Mouse (Mus musculus) cortical plate, adult 2 months (tissue): Measurements from ENCODE around the gene Psap. TPM values are rescaled to one million over a fixed set of nuclear protein-coding genes. Genes with fewer than 3 reads are reported as not detected.

Source experiments
- H3K27ac ChIP-seq: fragments of 200-500 bp; 2 replicates; pipeline ENCODE4 v1.5.1; 2012; ENCODE audit warnings: low read length, control low read depth, inconsistent platforms; ENCODE audit not compliant: insufficient read depth
- H3K4me1 ChIP-seq: fragments of 200-500 bp; 2 replicates; pipeline ENCODE4 v1.6.1; 2011; ENCODE audit warnings: low read length; ENCODE audit not compliant: control insufficient read depth, insufficient read depth
- H3K4me3 ChIP-seq: fragments of 200-500 bp; 2 replicates; pipeline ENCODE4 v1.5.1; 2011; ENCODE audit warnings: mild to moderate bottlenecking, low read length, control low read depth; ENCODE audit not compliant: insufficient read depth
- CTCF ChIP-seq: fragments of 200-500 bp; IDR thresholded peaks from 2 replicates; pipeline ENCODE4 v1.5.1; 2011; ENCODE audit warnings: mild to moderate bottlenecking, control low read depth, low read length; ENCODE audit not compliant: insufficient read depth; ENCODE audit errors: extremely low read depth
- POLR2A ChIP-seq: fragments of 200-500 bp; IDR thresholded peaks from 2 replicates; pipeline ENCODE4 v1.6.1; 2011; ENCODE audit warnings: mild to moderate bottlenecking, low read length, control low read depth; ENCODE audit not compliant: insufficient read depth; ENCODE audit errors: extremely low read depth
- polyA plus RNA-seq: library from polyadenylated mRNA; depleted of rRNA; stranded (reverse); fragments of >200 nt; gene quantifications from 2 replicates; pipeline ENCODE4 v1.2.3, GENCODE M21; 2012

Psap gene
- polyA plus RNA-seq, 1 experiment = 1,956 TPM

GRCm38 (mm10) chr10:60344111-60344510, 66.7 kb downstream of the Psap start:
- TF ChIP-seq CTCF = no peak
- no peak for TF ChIP-seq POLR2A
- Histone ChIP-seq H3K4me3 (no peak overlapping the region), H3K27ac (0 out of 2 replicates have a peak overlapping the region, but pooled peaks have one; percentile 17)

DNA sequence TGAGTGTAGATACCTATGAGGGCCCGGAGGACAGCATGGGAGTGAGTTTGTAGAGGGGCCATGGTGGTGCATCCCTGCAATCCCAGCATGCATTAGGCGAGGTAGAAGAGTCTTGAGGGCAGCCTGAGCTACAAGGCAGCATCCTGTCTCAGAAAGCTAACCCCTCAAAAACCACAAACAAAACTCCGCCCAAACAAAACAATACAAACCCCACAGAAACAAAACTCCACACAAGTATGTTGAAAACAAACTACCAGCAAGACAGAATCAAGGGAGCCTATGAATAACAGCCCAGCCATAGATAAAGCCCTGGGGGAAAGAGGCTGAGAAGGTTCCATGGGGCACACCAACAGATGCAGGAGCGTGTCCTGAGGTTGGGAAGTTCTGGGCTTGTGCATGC, 68.6 kb downstream of the Psap start:
- no peak overlapping the region for H3K4me3 ChIP-seq
- no peaks in the 10 kb centered on the region for H3K4me1 ChIP-seq
- no peak for TF ChIP-seq CTCF
- TF ChIP-seq POLR2A = no peak
- no peak overlapping the region for H3K27ac ChIP-seq

More at GRCm38 (mm10) chr10:60344111-60344510, 66.7 kb downstream of the Psap start:
- H3K4me1 ChIP-seq = no peaks in the 10 kb centered on the region

GRCm38 (mm10) chr10:60346701-60347405, 69.4 kb downstream of the Psap start, which contains the start of gene Vsir:
Gene Vsir (plus strand): TSS chr10:60346851.
- H3K4me1 ChIP-seq = 0 out of 2 replicates have a peak, but pooled peaks cover under 1% of the 10 kb centered on the region
- H3K4me3 ChIP-seq = peak within 1 kb of the TSS; percentile 10
- H3K27ac ChIP-seq = no peak within 1 kb of the TSS
- TF ChIP-seq CTCF (no peak; the same call in 1 of the 2 replicates), POLR2A (0 out of 2 replicates have a peak, but pooled peaks have one; percentile 17)

DNA sequence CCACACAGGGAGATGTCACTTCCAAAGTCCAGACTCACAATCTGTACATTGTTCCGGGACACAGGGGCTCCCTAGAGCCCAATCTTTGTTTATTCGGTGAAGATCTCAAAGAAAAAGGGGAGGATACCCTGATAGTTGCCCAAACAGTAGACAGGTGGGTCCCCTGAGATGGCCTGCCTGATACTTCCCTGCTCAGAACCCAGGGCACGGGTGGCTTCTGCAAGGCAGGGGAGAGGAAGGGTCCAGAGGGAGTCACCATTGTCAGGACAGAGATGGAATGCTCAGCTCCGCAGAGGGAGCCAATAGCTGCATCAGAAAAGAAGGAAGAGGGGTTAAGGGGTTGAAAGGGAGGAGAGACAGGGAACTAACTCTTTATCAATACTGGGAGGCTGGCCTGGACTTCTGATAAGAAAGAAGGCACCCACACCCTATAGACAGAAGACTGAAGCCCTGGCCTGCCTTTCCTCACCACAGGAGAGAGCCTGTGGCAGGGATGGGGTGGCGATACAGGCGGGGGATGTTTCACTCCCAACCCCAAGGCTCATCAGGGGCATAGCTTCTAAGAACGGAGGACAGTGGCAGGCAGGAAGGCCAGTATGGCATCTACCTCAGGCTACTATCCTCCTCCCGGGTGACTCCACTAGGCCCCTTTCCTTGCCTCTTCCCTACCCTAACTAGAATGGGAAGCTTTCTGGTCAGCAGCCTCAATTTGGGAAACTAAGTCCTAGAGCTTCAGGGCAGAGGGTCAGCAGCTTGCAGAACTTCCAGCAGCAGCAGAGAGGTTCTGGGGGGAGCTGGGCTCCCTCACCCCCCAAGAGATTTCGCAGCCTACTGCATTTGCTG, 70.6 kb downstream of the Psap start:
- TF ChIP-seq CTCF = no peak
- TF ChIP-seq POLR2A = no peak
- H3K27ac ChIP-seq = peak overlapping the region; percentile 52; the same call in 1 of the 2 replicates
- H3K4me1 ChIP-seq = 0 out of 2 replicates have a peak, but pooled peaks cover 2% of the 10 kb centered on the region
- H3K4me3 ChIP-seq = peak overlapping the region; percentile 10

DNA sequence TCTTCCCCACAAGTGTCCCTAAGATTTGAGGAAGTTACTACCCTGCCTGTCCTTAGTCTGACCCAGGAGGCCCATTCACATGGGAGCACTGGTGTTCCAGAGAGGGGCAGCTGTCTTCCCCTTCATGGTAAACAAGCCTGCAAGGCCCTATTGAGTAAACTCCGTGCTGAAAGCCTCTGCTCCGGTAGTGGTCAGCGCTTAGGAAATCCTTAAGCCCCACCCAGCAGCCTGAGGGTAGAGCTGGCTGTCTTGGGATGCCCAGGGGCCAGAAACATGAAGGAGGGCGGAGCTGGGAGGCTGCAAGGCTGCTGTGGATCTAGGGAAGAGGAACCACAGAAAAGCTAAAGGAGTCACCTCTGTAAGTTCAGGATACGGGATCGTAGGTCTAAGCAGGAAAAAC, 71.6 kb downstream of the Psap start:
- Histone ChIP-seq H3K4me3 (no peak overlapping the region), H3K27ac (peak overlapping the region; percentile 7; the same call in 1 of the 2 replicates), H3K4me1 (0 out of 2 replicates have a peak, but pooled peaks cover 2% of the 10 kb centered on the region)
- TF ChIP-seq CTCF (no peak), POLR2A (no peak)

DNA sequence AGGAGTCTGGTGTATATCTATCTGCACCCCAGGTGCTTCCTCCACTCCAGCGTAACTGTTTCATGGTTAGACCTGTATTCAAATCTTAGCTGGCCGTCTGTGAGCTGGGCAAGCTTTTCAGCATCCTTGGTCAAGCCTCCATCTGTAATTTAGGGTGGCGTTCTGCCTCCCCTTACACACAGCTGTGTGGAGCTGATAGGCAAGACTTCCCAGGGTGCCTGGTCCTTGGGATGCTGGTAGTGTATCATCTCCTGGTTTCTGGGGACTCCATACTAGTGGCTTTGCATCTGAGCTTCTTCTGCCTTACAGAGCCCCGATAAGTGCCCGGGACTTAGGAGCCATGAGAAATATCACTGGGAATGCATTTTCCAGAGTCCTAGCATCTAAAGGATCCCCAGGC, 72.2 kb downstream of the Psap start:
- Histone ChIP-seq H3K27ac (no peak overlapping the region), H3K4me1 (0 out of 2 replicates have a peak, but pooled peaks cover 2% of the 10 kb centered on the region), H3K4me3 (no peak overlapping the region)
- no peak for TF ChIP-seq CTCF
- TF ChIP-seq POLR2A = no peak

DNA sequence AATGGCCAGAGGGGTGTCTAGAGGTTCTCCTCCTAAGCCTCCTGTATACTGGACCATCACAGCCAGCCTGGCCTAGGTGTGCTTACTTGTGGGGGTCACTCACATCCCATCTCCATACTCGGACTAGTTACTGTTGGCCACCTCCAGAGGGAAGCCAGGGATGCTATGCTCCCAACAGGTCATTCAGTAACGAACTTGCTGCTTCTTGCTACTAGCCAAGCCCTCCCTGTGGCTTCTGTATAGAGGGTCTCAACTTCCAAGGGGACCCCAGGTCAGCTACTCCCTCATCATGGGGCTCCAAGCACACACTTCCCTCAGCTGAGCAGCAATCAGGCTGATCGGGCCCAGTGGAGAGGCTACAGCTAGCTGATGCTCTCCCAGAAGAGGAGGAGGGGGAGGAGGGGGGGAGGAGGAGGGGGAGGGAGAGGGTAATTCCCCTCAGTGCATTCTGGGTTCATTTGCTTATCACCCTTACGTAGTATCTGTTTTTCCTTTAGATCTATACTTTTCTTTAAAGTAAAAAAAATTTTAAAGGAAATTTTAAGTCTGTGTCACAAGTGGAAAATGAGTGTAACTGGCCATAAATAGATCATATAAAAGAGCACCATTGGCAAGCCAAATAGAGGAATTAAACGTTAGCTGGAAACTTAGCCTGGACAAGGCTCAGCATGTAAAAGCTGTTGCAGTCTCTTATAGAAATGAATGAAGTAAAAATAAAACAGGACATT, 72.8 kb downstream of the Psap start:
- Histone ChIP-seq H3K4me3 (no peak overlapping the region), H3K27ac (no peak overlapping the region), H3K4me1 (0 out of 2 replicates have a peak, but pooled peaks cover 2% of the 10 kb centered on the region)
- no peak for TF ChIP-seq CTCF
- no peak for TF ChIP-seq POLR2A

- Histone ChIP-seq H3K27ac (no peak overlapping the region; the same call in 1 of the 2 replicates), H3K4me3 (no peak overlapping the region), H3K4me1 (0 out of 2 replicates have a peak, but pooled peaks cover 2% of the 10 kb centered on the region)
- no peak for TF ChIP-seq POLR2A
- TF ChIP-seq CTCF = no peak
Observed at GRCm38 (mm10) chr10:60350805-60351167, 73.4 kb downstream of the Psap start.

DNA sequence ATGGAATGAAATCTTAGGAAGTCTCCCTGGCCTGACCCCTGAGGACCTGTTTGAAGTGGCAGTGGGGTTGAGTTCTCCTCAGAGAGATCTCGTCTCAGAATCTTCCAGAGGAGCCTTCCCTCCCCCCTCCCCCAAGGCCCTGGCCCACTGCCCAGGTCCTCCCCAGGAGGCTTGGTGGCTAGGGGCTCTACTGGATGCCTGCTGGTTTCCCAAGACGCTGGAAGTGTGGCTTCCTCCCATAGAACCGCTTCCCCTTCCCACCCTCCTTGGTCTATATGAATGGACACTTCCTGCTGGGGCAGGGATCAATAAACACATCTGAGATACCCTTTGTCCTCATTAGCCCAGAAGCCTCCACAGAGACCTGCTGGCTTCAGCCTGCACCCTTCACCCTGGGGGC, 73.8 kb downstream of the Psap start:
- H3K4me1 ChIP-seq = 0 out of 2 replicates have a peak, but pooled peaks cover 2% of the 10 kb centered on the region
- peak overlapping the region; percentile 42 for H3K27ac ChIP-seq
- H3K4me3 ChIP-seq = no peak overlapping the region
- no peak for TF ChIP-seq POLR2A
- TF ChIP-seq CTCF = no peak
